Mouse (Mus musculus): ENCODE measurements around the gene Lrrc28. TPM values are rescaled to one million over a fixed set of nuclear protein-coding genes. Genes with fewer than 3 reads are reported as not detected.

The Lrrc28 gene
- total and polyA plus RNA-seq, 2 experiments: 22.1 to 40.7 TPM

- no peaks in the 10 kb centered on the region for H3K4me1 ChIP-seq (ENCODE audit: control insufficient read depth, insufficient read depth, low read length)
- no peak for TF ChIP-seq POLR2A (IDR thresholded peaks at IDR 0.05; ENCODE audit: extremely low read depth, insufficient read depth, low read length)
- no peak for TF ChIP-seq CTCF (IDR thresholded peaks at IDR 0.05; ENCODE audit: low read depth, low read length)
- WGBS: 92% methylated on average over 10 of the region's 10 CpGs
- H3K36me3 ChIP-seq (ENCODE audit: control insufficient read depth, insufficient read depth, low read length): peaks cover 26% of the 10 kb centered on the region
- H3K27ac ChIP-seq (replicated peaks; ENCODE audit: insufficient read depth, low read depth, low read length): no peak overlapping the region
- no peak overlapping the region for H3K9ac ChIP-seq (ENCODE audit: low read depth, low read length)
- H3K27me3 ChIP-seq (ENCODE audit: control insufficient read depth, insufficient read depth, low read length): no peaks in the 10 kb centered on the region
- DNase-seq (ENCODE audit: extremely low read depth, low read depth, low spot score): no peak
- peaks cover 9% of the 10 kb centered on the region; the same call in 1 of the 2 replicates for H3K79me2 ChIP-seq (ENCODE audit: control insufficient read depth, insufficient read depth, low read length)
- H3K4me3 ChIP-seq (ENCODE audit: insufficient read depth, low read depth, low read length): no peak overlapping the region
These were observed 27.4 kb downstream of the Lrrc28 start for GRCm38 (mm10) chr7:67617646-67618045.

DNA sequence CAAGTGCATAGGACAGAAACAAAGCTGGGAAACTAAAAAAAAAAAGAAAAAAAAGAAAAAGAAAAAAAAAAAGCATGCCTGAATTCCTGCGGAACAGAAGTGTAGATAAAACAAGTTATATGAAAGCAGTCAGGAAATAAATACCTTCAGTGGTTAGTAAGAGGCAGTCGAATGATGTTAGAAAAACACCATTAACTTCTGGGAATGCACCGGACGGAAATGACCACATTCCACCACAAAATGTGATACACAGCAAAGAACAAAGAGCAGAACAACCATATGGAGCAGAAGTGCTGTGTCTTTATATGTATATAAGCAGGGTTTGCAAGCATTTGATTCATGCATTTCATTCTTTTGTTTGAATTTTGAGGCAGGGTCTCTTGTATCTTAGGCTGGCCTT lies 28.2 kb downstream of the Lrrc28 start:
- Histone ChIP-seq H3K9ac (ENCODE audit: low read depth, low read length) (no peak overlapping the region), H3K4me1 (ENCODE audit: control insufficient read depth, insufficient read depth, low read length) (no peaks in the 10 kb centered on the region), H3K79me2 (ENCODE audit: control insufficient read depth, insufficient read depth, low read length) (peaks cover 9% of the 10 kb centered on the region; the same call in 1 of the 2 replicates), H3K27ac (replicated peaks; ENCODE audit: insufficient read depth, low read depth, low read length) (no peak overlapping the region), H3K36me3 (ENCODE audit: control insufficient read depth, insufficient read depth, low read length) (peaks cover 30% of the 10 kb centered on the region), H3K27me3 (ENCODE audit: control insufficient read depth, insufficient read depth, low read length) (no peaks in the 10 kb centered on the region), H3K4me3 (ENCODE audit: insufficient read depth, low read depth, low read length) (no peak overlapping the region)
- TF ChIP-seq CTCF (IDR thresholded peaks at IDR 0.05; ENCODE audit: low read depth, low read length): no peak
- no peak for TF ChIP-seq POLR2A (IDR thresholded peaks at IDR 0.05; ENCODE audit: extremely low read depth, insufficient read depth, low read length)
- DNase-seq (ENCODE audit: extremely low read depth, low read depth, low spot score): no peak
- WGBS: 83% methylated on average over 4 of the region's 4 CpGs

- DNase-seq (ENCODE audit: extremely low read depth, low read depth, low spot score): no peak
- Histone ChIP-seq H3K4me1 (ENCODE audit: control insufficient read depth, insufficient read depth, low read length) (no peaks in the 10 kb centered on the region; the same call in 1 of the 2 replicates), H3K36me3 (ENCODE audit: control insufficient read depth, insufficient read depth, low read length) (peaks cover 38% of the 10 kb centered on the region), H3K79me2 (ENCODE audit: control insufficient read depth, insufficient read depth, low read length) (peaks cover 12% of the 10 kb centered on the region; the same call in 1 of the 2 replicates), H3K27me3 (ENCODE audit: control insufficient read depth, insufficient read depth, low read length) (no peaks in the 10 kb centered on the region), H3K4me3 (ENCODE audit: insufficient read depth, low read depth, low read length) (no peak overlapping the region), H3K9ac (ENCODE audit: low read depth, low read length) (no peak overlapping the region), H3K27ac (replicated peaks; ENCODE audit: insufficient read depth, low read depth, low read length) (no peak overlapping the region)
- TF ChIP-seq CTCF (IDR thresholded peaks at IDR 0.05; ENCODE audit: low read depth, low read length) (no peak), POLR2A (IDR thresholded peaks at IDR 0.05; ENCODE audit: extremely low read depth, insufficient read depth, low read length) (no peak)
- 88% methylated on average over 7 of the region's 7 CpGs for WGBS
These were observed 30.6 kb downstream of the Lrrc28 start for GRCm38 (mm10) chr7:67614464-67614861.

GRCm38 (mm10) chr7:67613795-67614463 lies 31.1 kb downstream of the Lrrc28 start:
- peaks cover 12% of the 10 kb centered on the region; the same call in 1 of the 2 replicates for H3K79me2 ChIP-seq (ENCODE audit: control insufficient read depth, insufficient read depth, low read length)
- H3K27me3 ChIP-seq (ENCODE audit: control insufficient read depth, insufficient read depth, low read length): no peaks in the 10 kb centered on the region
- H3K27ac ChIP-seq (replicated peaks; ENCODE audit: insufficient read depth, low read depth, low read length): no peak overlapping the region
- TF ChIP-seq CTCF (IDR thresholded peaks at IDR 0.05; ENCODE audit: low read depth, low read length): no peak
- no peak for TF ChIP-seq POLR2A (IDR thresholded peaks at IDR 0.05; ENCODE audit: extremely low read depth, insufficient read depth, low read length)
- DNase-seq (ENCODE audit: extremely low read depth, low read depth, low spot score): no peak
- H3K4me1 ChIP-seq (ENCODE audit: control insufficient read depth, insufficient read depth, low read length): no peaks in the 10 kb centered on the region; the same call in 1 of the 2 replicates
- WGBS: 77% methylated on average over 10 of the region's 10 CpGs
- H3K4me3 ChIP-seq (ENCODE audit: insufficient read depth, low read depth, low read length): no peak overlapping the region
- H3K9ac ChIP-seq (ENCODE audit: low read depth, low read length): no peak overlapping the region
- H3K36me3 ChIP-seq (ENCODE audit: control insufficient read depth, insufficient read depth, low read length): peaks cover 40% of the 10 kb centered on the region

DNA sequence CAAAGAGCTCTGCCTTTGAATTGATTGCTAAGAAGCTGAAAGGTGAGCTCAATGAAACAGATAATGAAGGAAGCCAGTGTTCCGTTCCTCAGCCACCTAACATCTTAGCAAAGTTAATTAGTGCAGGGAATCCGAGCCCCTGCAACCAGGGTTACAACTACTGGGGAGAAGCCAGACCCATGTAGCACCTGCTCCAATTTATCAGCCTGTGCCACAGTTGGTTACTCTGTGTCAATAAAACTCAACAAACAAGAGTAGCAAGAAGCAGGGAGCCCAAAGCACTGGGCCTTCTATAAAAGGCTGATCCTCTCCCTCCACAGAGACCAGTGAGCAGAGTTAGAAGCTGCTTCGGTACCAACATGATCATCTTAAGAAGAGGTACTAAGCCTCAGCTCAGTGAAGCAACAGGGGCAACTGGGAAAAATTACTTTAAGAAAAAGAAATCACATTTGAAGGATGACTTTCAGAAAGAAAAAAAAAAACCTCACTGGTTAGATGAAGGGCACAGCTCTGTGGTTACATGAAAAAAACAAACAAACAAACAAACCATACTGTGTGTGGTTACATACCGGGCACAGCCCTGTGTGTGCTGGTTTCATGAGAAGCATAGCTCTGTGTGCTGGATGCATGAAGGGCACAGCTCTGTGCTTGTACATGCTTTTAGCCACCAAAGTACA lies 36.6 kb downstream of the Lrrc28 start:
- no peak overlapping the region for H3K4me3 ChIP-seq (ENCODE audit: insufficient read depth, low read depth, low read length)
- H3K36me3 ChIP-seq (ENCODE audit: control insufficient read depth, insufficient read depth, low read length): peaks cover 30% of the 10 kb centered on the region
- H3K9ac ChIP-seq (ENCODE audit: low read depth, low read length): no peak overlapping the region
- peaks cover 24% of the 10 kb centered on the region; the same call in 1 of the 2 replicates for H3K79me2 ChIP-seq (ENCODE audit: control insufficient read depth, insufficient read depth, low read length)
- no peaks in the 10 kb centered on the region; the same call in 1 of the 2 replicates for H3K4me1 ChIP-seq (ENCODE audit: control insufficient read depth, insufficient read depth, low read length)
- TF ChIP-seq CTCF (IDR thresholded peaks at IDR 0.05; ENCODE audit: low read depth, low read length) (no peak), POLR2A (IDR thresholded peaks at IDR 0.05; ENCODE audit: extremely low read depth, insufficient read depth, low read length) (no peak)
- H3K27ac ChIP-seq (replicated peaks; ENCODE audit: insufficient read depth, low read depth, low read length): no peak overlapping the region
- H3K27me3 ChIP-seq (ENCODE audit: control insufficient read depth, insufficient read depth, low read length): no peaks in the 10 kb centered on the region
- no peak for DNase-seq (ENCODE audit: extremely low read depth, low read depth, low spot score)
- WGBS: 76% methylated on average over 4 of the region's 4 CpGs
